Mouse (Mus musculus): ENCODE measurements around the gene Pgk1.

Gene Pgk1

GRCm38 (mm10) chrX:106219171-106220032 lies 32.5 kb downstream of the Pgk1 start:
- peak; percentile 66 for DNase-seq (ENCODE audit: low spot score)

GRCm38 (mm10) chrX:106221058-106221457 lies 34.2 kb downstream of the Pgk1 start, which contains the start of gene Taf9b:
Gene Taf9b (minus strand): TSS chrX:106221158.
- DNase-seq (ENCODE audit: low spot score): no peak
